Mouse (Mus musculus): Measurements from ENCODE around the gene Dsp. TPM values are rescaled to one million over a fixed set of nuclear protein-coding genes. Genes with fewer than 3 reads are reported as not detected.

Gene Dsp
- polyA plus RNA-seq, 1 experiment from 2014 or later = 27.1 TPM

DNA sequence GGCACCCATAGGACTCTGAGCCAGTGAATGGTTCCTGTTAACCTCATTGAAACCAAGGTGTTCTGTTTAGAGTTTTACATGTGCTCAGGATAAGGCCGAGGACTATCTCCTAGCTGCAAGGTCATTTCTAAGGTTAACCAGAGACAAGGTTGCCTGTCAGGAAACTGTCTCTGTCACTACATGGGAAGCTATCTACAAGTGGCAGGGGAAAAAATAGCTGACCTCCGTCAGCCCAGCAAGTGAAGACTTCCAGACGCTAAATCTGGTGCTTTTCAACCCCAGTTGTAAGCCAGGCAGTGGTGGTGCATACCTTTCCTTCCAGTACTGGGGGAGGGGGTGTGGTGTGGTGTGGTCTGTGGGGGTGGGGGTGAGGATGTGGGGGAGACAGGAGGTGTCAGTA is 2.7 kb upstream of the Dsp start:
- 3% methylated on average over 3 of the region's 3 CpGs for WGBS
- peaks cover 26% of the 10 kb centered on the region for H3K27me3 ChIP-seq (ENCODE audit: insufficient read depth, poor library complexity, severe bottlenecking)

DNA sequence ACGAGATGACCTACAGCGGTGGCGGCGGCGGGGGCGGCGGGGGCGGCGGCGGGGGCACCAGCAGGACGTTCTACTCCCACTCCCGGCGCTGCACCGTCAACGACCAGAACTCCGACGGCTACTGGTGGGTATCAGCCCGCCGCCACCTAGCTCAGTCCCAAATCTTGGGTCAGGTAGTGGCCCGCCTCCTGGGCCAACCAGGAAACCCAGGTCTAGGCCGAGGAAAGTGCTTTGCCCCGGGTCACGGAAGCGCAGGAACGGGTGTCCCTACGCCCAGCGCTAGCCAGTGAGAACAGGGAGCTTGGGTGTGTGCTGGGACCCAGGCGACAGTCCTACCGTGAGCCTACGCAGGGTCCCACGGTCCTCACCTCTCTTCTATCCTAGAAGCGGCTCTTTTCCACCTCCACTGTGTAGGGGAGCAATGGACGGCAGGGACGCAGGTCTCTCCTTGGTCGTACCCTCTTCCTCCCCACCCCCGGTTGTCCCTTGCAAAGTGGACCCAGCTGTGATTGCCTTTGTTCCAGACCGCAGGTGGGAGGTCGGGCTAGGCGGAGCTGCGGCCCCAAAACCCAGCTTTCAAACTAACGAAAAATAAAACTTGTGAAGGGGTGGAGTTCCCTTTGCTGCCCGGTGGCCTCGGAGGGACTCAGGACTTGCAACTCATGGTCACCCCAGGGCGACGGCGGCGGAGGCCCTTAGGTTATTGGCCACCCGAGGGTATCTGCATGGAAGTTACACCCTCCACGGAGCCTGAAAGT is 756 bp downstream of the Dsp start:
- DNase-seq (ENCODE audit: low spot score) = peak; percentile 80

More for the DNA sequence above, 2.7 kb upstream of the Dsp start:
- Histone ChIP-seq H3K27ac (peak overlapping the region; percentile 79), H3K4me1 (peaks cover 62% of the 10 kb centered on the region), H3K36me3 (no peaks in the 10 kb centered on the region), H3K4me3 (0 out of 2 replicates have a peak overlapping the region, but pooled peaks have one; percentile 10), H3K9me3 (no peaks in the 10 kb centered on the region)
- DNase-seq (ENCODE audit: low spot score) = peak; percentile 90

DNA sequence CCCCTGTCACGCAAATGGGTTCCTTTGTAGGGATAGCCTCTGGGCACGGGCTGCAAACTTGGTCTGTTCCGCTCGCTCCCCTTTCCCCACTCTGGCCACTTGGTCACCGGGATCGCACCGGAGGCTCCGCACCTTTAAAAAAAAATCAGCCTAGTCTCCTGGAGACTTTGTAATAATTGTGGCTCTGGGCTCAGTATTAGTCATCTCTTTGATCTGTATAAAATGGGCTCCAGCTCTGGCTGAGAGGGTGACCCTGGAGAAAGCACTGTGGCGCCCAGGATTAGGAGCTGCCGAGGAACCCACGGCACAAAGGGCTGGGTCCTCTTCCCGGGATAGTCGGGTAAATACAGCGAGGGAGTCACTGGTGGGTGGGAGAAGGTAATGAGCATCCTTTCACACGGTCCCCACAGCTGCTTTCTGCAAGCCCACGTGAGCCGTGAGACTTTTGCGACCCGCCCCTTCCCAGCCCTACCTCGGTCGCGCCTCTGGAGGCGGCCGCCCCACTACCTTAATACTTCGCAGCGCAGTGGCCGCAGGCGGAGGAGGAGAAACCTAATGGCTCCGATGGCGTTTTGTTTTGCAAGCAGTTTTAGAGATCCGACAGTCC is 1.4 kb downstream of the Dsp start:
- under 1% methylated on average over 31 of the region's 31 CpGs for WGBS
- peak; percentile 88 for DNase-seq (ENCODE audit: low spot score)
- Histone ChIP-seq H3K4me3 (peak overlapping the region; percentile 81), H3K9me3 (no peaks in the 10 kb centered on the region), H3K27me3 (ENCODE audit: insufficient read depth, poor library complexity, severe bottlenecking) (peaks cover 26% of the 10 kb centered on the region), H3K36me3 (no peaks in the 10 kb centered on the region), H3K4me1 (peaks cover 73% of the 10 kb centered on the region), H3K27ac (peak overlapping the region; percentile 96)

More for the DNA sequence above, 756 bp downstream of the Dsp start:
- no peaks in the 10 kb centered on the region for H3K36me3 ChIP-seq
- peaks cover 26% of the 10 kb centered on the region for H3K27me3 ChIP-seq (ENCODE audit: insufficient read depth, poor library complexity, severe bottlenecking)
- H3K27ac ChIP-seq = peak overlapping the region; percentile 96
- peak overlapping the region; percentile 81 for H3K4me3 ChIP-seq
- peaks cover 73% of the 10 kb centered on the region for H3K4me1 ChIP-seq
- under 1% methylated on average over 49 of the region's 49 CpGs for WGBS
- no peaks in the 10 kb centered on the region for H3K9me3 ChIP-seq

DNA sequence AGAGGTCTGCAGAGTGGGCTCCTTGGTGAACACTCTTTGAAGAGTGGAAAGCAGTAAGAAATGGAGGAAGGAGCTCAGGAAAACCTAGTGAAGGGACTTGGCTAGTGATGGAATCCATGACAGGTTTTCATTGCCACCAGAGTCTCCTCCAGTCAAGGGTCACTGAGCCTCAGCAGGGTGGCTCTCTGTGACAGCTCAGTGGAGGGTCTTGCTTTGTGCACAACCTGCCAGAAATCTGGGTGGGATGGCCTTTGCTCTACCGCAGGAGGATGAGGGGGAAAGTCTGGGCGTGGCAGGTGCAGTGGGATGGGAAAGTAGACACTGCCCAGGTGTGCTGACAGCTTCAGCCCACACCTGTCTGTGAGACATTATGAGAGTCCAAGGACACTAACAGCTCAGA is 4.4 kb downstream of the Dsp start:
- H3K9me3 ChIP-seq = no peaks in the 10 kb centered on the region
- peaks cover 53% of the 10 kb centered on the region for H3K4me1 ChIP-seq
- 9% methylated on average over 2 of the region's 2 CpGs for WGBS
- DNase-seq (ENCODE audit: low spot score) = no peak
- H3K36me3 ChIP-seq = no peaks in the 10 kb centered on the region
- H3K27me3 ChIP-seq (ENCODE audit: insufficient read depth, poor library complexity, severe bottlenecking) = peaks cover 14% of the 10 kb centered on the region
- H3K4me3 ChIP-seq = no peak overlapping the region; the same call in 1 of the 2 replicates
- H3K27ac ChIP-seq = no peak overlapping the region

DNA sequence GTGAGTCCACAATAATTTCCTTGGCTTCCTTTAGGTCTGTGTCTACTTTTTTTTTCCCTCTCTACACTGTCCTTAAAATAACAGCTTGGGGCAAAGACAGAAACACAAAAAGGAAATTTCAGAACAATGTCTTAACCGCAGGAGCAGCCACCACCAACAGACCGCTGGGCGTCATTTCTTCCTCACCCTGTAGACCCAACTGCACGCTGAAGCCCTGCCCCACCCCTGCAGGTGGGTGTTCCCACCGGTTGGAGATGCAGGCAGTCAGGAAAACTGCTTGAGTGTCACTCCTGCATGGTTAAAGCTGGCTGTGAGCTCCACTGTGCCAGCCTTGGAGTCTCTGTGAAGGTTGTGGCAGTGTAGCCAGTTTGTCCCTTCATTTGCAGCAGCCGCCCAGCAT is 6.5 kb downstream of the Dsp start:
- no peak overlapping the region for H3K4me3 ChIP-seq
- no peaks in the 10 kb centered on the region for H3K27me3 ChIP-seq (ENCODE audit: insufficient read depth, poor library complexity, severe bottlenecking)
- 23% methylated on average over 6 of the region's 6 CpGs for WGBS
- peak overlapping the region; percentile 36; the same call in 1 of the 2 replicates for H3K27ac ChIP-seq
- no peaks in the 10 kb centered on the region for H3K36me3 ChIP-seq
- H3K9me3 ChIP-seq = no peaks in the 10 kb centered on the region
- no peak for DNase-seq (ENCODE audit: low spot score)
- H3K4me1 ChIP-seq = peaks cover 57% of the 10 kb centered on the region

DNA sequence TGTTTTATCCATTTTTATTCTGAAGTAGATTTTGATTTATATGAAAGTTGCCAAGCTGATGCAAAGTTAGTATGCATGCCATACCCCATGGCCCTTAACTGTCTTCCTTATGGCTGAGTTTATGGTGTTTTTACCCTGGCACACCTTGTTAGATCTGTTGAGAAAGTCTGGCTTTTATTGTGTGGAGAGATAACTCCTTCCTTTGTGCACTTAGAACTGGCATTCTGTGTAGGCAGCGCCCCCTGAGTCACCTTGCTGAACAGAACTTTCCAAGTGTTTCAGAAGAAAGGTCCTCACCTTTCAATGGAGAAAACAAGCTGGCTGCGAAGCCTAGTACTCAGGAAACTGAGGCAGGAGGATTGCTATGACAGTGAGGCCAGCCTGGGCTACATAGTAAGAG is 10.9 kb downstream of the Dsp start:
- H3K27me3 ChIP-seq (ENCODE audit: insufficient read depth, poor library complexity, severe bottlenecking) = no peaks in the 10 kb centered on the region
- H3K4me3 ChIP-seq = no peak overlapping the region
- WGBS = 72% methylated on average over 2 of the region's 2 CpGs
- DNase-seq (ENCODE audit: low spot score) = no peak
- H3K27ac ChIP-seq = peak overlapping the region; percentile 52; the same call in 1 of the 2 replicates
- H3K4me1 ChIP-seq = peaks cover 40% of the 10 kb centered on the region
- H3K36me3 ChIP-seq = peaks cover 22% of the 10 kb centered on the region
- no peaks in the 10 kb centered on the region for H3K9me3 ChIP-seq

DNA sequence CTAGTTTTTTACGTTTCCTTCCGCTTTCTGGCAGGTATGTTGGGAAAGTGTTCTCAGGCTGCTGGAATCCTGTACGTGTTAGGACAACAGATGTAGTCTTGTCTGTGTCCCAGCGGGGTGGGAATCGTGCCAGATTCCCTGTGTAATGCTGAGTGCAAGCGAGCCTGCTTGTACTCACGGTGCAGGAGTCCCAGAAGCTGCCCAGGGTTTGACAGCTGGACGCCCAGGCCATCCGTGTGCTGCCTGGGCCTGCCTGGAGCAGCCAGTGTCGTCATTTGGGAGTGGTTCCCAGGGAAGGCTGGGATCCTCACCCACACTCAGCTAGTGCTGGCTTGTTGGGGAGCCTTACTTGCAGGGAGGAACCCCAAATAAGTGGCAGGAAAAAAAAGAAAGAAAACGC is 11.6 kb downstream of the Dsp start:
- 30% methylated on average over 11 of the region's 11 CpGs for WGBS
- peaks cover 29% of the 10 kb centered on the region for H3K36me3 ChIP-seq

DNA sequence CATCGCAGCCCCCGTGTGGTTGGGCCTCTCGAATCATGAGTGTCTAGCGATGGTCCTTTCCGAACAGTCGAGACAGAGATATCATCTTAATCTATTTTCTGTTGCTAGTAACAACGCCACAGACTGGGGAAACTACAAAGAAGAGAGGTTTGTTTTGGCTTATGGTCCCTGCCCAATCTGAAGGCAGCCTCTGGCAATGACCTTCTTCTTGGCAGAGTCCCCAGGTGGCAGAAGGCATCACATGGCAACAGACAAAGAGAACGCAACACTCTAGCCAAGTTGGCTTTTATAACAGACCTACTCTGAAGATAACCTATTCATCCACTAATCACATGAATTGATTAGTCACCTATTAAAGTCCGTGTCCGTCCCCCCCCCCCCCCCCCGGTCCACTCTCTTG is 13.8 kb downstream of the Dsp start:
- H3K27ac ChIP-seq = no peak overlapping the region
- peaks cover 35% of the 10 kb centered on the region for H3K4me1 ChIP-seq
- no peaks in the 10 kb centered on the region for H3K9me3 ChIP-seq
- 84% methylated on average over 11 of the region's 11 CpGs for WGBS
- no peak for DNase-seq (ENCODE audit: low spot score)
- H3K36me3 ChIP-seq = peaks cover 51% of the 10 kb centered on the region
- H3K27me3 ChIP-seq (ENCODE audit: insufficient read depth, poor library complexity, severe bottlenecking) = no peaks in the 10 kb centered on the region
- no peak overlapping the region for H3K4me3 ChIP-seq

More for the DNA sequence above, 11.6 kb downstream of the Dsp start:
- H3K27ac ChIP-seq = peak overlapping the region; percentile 79
- no peaks in the 10 kb centered on the region for H3K27me3 ChIP-seq (ENCODE audit: insufficient read depth, poor library complexity, severe bottlenecking)
- DNase-seq (ENCODE audit: low spot score) = peak; percentile 90
- no peak overlapping the region for H3K4me3 ChIP-seq
- no peaks in the 10 kb centered on the region for H3K9me3 ChIP-seq
- peaks cover 36% of the 10 kb centered on the region for H3K4me1 ChIP-seq

DNA sequence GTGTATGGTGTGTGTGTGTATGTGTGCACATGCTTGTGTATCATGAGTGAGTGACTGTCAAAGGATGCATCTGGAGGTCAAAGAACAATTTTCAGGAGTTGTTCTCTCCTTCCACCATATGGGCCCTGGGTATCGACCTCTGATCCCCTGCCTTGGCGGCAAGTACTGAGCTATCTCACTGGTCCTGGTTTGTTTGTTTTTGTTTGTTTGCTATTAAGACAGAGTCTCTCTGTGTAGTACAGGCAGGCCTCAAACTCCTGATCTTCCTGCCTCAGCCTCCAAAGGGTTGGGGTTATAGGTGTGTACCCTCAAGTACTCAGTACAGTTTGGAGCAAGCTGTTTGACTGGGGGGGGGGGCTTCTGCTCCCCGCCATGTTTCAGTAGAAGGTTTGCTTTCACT is 16.0 kb downstream of the Dsp start:
- Histone ChIP-seq H3K4me3 (no peak overlapping the region), H3K27me3 (ENCODE audit: insufficient read depth, poor library complexity, severe bottlenecking) (no peaks in the 10 kb centered on the region), H3K36me3 (peaks cover 61% of the 10 kb centered on the region), H3K9me3 (no peaks in the 10 kb centered on the region), H3K27ac (no peak overlapping the region), H3K4me1 (peaks cover 38% of the 10 kb centered on the region)
- DNase-seq (ENCODE audit: low spot score) = no peak
- 72% methylated on average over 3 of the region's 3 CpGs for WGBS

DNA sequence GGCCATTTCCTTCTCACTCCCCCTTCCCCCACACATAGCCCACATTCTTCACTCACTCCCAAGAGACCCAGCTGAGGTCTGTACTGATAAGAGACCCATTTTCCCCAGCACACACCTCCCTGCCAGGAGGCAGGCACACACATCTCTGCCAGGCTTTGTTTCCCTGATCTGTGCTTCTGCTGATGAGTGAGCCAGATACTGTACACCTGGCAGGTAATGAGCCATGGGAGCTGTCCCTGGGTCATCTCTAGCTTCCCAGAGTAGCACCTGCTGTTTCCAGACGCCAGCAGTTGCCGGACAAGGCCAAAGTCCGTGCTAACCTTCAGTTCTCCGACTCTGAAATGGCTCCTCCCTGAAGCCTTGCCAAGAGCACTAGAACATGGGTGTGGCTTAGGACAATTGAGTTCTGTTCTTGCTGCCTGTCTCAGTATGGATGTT is 19.6 kb downstream of the Dsp start:
- Histone ChIP-seq H3K4me1 (peaks cover 23% of the 10 kb centered on the region), H3K4me3 (peak overlapping the region; percentile 31), H3K27ac (peak overlapping the region; percentile 86), H3K36me3 (peaks cover 81% of the 10 kb centered on the region), H3K27me3 (ENCODE audit: insufficient read depth, poor library complexity, severe bottlenecking) (no peaks in the 10 kb centered on the region), H3K9me3 (no peaks in the 10 kb centered on the region)
- DNase-seq (ENCODE audit: low spot score) = peak; percentile 89
- WGBS = 5% methylated on average over 4 of the region's 4 CpGs

DNA sequence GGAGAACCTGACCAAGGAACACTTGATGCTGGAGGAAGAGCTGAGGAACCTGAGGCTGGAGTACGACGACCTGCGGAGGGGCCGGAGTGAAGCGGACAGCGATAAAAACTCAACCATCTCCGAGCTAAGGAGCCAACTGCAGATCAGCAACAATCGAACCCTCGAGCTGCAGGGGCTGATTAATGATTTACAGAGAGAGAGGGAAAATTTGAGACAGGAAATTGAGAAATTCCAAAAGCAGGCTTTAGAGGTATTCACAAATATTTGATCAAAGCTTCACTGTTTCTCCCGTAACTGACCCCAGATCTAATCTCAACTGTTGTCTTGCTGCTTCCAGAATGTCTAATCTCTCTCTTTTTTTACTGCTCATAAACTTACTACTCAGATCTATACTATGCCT is 42.3 kb downstream of the Dsp start:
- Histone ChIP-seq H3K27me3 (ENCODE audit: insufficient read depth, poor library complexity, severe bottlenecking) (no peaks in the 10 kb centered on the region), H3K27ac (no peak overlapping the region), H3K36me3 (peaks cover 98% of the 10 kb centered on the region), H3K4me3 (no peak overlapping the region), H3K4me1 (no peaks in the 10 kb centered on the region), H3K9me3 (peaks cover 11% of the 10 kb centered on the region)
- WGBS = 90% methylated on average over 10 of the region's 10 CpGs
- DNase-seq (ENCODE audit: low spot score) = no peak

DNA sequence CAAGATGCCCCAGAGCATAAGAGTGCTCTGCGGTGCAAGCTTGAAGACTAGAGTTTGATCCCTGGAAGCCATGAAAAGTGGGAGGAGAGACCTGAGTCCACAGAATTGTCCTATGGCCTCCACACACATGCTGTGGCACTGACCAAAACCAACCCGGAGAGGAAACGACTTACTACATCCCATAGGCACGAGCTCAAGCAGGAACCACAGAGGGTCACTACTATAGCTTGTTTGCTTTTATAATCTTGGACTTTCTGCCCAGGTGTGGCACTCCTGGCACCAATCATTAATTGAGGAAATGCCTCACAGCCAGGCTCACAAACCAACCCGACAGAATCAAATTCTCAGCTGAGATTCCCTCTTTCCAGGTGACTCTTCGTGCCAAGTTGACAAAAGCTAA is 50.3 kb downstream of the Dsp start:
- H3K4me3 ChIP-seq = no peak overlapping the region
- WGBS = 74% methylated on average over 6 of the region's 6 CpGs
- H3K27ac ChIP-seq = no peak overlapping the region

DNA sequence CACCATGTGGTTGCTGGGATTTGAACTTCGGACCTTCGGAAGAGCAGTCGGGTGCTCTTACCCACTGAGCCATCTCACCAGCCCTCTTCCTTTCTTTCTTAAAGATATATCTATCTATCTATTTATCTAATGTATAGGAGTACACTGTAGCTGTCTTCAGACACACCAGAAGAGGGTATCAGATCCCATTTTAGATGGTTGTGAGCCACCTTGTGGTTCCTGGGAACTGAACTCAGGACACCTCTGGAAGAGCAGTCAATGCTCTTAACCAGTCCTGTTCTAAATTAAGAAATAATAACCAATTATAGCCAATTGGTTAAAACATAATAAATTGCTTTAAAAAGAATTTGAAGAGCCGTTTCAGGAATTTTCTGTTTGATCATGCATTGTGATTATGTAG is 53.1 kb downstream of the Dsp start:
- no peak for DNase-seq (ENCODE audit: low spot score)
- Histone ChIP-seq H3K9me3 (no peaks in the 10 kb centered on the region), H3K4me3 (peak overlapping the region; percentile 94), H3K36me3 (peaks cover 11% of the 10 kb centered on the region), H3K4me1 (peaks cover 13% of the 10 kb centered on the region; the same call in 1 of the 2 replicates), H3K27me3 (ENCODE audit: insufficient read depth, poor library complexity, severe bottlenecking) (no peaks in the 10 kb centered on the region), H3K27ac (no peak overlapping the region)
- WGBS = 56% methylated on average over 4 of the region's 4 CpGs

More for the DNA sequence above, 50.3 kb downstream of the Dsp start:
- Histone ChIP-seq H3K4me1 (peaks cover 9% of the 10 kb centered on the region; the same call in 1 of the 2 replicates), H3K9me3 (peaks cover 1% of the 10 kb centered on the region), H3K27me3 (ENCODE audit: insufficient read depth, poor library complexity, severe bottlenecking) (no peaks in the 10 kb centered on the region), H3K36me3 (peaks cover 26% of the 10 kb centered on the region)
- no peak for DNase-seq (ENCODE audit: low spot score)

Measured in heart, embryonic 10.5 days (tissue).